Mouse (Mus musculus) heart, adult 18-20 months (tissue): ENCODE measurements at regions not wholly inside any gene's neighbourhood (a gene's known extent, or its start where the extent isn't known, plus 50 kb on each side); places are given as distances from the start of the nearest gene placed in this dataset.

Experiments
- DNase-seq, 2 experiments: peaks; one replicate each; pipeline ENCODE4 v3.0.0; 2021 to 2022; ENCODE audit warnings: mixed read lengths in 1 of 2

DNA sequence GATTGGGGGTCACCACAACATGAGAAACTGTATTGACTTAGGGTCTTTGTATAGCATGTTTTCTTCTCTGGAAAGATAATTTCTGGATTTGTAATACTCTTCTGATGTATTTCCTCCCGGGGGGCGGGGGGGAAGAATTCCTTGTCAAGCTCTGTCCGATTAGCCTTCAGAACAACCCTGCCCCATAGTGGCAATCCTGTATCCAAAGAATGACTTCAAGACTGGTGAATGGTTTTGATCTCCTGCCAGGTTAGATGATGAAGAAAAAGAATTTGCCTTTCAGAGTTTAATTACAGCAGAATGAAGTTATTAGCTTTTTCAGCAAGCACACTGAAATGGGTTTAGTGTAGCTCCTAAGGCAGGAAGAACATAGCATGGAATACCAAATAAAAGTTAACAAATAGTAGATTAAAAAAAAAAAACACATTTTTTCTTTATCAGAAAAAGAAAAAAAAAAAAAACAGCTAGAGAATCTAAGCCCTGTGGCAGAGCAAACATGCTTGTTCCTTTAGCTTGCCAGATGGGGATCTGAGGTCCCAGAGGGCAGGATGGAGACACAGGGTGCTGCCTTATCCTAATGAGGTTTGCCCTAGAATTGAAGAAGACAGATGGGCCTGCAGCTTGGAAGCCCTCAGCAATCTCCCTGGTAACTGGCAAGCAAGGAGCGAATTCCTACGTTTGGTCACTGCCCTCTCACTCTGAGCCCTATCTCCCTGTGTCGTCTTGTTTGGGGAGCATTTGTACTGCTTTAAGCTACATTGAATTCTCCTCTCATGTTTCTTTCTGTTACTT is 280.9 kb upstream of the Gm9972 start:
- no peak for DNase-seq

DNA sequence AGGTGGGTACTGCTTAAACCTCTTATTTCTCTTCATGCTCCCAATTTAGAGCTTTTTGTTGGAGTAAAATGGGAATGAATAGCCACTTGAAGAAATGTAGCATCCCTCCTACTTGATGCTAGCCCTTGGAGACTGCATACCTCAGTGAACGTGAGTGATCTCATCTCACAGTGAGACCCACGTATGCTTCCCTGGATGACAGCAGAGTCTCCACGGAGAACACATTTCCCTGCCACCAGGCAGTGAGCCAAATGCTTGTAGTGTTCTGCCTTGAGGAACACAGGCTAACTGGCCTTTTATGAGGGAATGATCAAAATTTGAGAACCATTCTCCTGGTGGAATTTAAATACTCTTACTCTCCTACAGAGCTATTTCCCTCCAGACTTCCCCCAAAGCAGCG is 280.1 kb upstream of the Gm9972 start:
- no peak for DNase-seq

DNA sequence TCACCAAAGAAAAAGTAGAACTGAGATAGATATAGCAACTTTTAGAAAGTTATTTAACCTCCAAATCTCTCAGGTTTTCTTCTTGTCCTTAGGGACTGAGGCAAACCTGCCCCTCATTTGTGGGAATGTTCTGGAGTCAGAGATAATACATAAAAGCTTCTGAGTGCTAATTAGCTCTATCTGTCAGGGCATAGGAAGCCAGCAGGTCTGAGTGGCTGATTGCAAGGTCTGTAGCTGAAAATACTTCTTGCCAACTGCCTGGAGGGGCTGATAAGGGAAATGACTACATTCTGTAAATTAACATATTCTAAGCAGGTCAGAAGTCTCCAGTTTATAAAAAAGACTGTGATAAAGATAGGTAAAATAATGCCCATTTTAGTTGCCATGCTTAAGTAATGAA is 270.3 kb upstream of the Gm9972 start:
- no peak for DNase-seq

DNA sequence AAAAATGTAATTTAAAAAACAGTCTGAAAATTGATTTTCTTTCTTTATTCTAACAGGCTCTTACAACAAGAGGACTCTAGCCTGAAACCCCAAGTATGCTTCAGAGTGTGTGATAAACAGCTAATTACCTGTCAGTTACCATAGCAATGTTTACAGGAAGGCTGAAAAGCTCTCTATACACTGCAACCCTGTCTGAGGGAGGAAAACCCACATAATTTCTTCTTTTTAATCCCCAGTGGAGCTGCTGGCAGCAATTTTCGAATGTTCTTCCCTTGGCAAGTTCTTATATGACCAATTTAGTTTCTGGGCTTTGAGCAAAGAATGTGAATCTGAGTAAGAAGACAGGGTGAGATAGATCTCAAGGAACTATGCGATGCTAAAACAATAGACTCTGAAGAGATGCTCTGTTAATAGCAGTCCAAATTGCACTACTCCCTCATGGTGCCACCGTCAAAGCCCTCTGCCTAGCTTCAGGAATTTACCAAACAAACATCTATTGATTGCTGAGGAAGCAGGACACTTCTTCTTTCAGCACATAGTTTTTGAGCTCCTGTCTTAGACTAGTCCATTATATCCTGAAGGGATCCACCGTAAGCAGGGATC is 260.4 kb upstream of the Gm9972 start:
- DNase-seq = no peak

DNA sequence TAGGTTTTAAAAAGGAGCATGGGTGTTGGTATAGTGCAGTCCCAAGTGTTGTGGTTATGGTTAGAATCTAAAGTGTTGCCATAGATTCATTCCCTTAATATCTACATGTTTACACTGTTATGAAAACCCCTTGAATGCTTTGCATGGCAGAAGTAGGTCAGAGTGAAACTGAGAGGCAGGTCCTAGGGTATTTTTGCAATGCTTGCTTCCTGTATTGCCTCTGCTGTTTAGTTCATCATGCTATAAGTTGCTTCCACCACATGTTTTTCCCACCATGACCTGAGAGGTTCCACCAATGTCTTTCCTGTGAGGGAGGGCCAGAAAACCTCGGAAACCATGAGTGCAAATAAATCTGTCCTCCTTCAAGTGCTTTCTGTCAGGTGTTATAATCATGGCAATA is 224.1 kb upstream of the Gm9972 start:
- no peak for DNase-seq

DNA sequence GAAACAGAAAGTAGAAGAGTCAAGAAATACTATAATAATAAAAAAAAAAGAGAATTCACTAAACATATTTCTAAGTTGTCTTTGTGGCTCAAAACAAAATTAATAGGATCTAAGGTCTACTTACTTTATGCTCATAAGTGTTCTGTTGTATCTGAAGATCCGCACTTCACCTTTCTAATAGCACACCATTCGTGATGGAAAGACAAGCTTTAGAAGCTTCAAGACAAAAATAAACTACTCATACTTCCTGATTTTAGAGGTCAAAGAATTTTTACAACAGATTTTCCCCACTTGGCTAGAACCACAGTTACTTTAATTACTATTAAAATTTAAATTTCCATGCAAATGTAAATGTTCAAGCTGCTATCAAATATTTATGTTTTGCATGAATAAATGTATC is 219.8 kb upstream of the Gm9972 start:
- no peak for DNase-seq

DNA sequence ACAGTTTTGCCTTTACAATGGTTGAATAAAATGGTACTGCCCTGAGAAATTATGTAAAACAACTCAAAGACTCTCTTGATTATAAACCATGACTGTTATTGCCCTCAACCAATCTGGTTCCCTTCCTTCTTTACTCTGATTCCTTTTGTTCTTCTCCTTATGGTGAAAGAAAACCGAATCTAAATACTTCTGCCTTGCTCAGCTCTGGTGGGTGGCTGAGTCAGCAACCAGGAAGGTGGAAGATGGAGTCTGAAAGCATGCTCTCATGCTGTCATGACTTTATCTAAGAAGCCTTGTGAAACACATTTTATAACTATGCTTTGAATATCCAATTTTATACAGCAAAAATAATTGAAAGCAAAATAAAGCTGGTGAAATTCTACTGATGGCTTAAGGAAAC is 212.7 kb upstream of the Gm9972 start:
- no peak for DNase-seq

DNA sequence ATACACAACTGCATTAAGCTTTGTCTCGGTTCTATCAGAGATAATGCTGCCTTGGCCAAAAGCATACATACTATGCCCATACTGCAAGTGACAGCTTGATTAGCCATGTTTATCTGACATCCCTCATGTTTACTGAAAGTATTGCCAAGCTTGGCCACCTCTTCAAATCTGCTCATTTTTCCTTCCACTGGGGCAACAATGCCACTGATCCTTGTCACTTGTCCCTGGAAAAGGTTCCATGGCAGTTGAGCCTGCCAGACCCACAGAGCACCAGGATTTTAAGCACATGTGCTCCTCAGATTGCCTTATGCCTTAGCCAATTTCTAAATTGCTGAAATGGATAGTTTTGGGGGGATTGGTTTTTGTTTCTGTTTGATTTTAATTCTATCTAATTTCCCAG is 189.8 kb upstream of the Gm9972 start:
- no peak for DNase-seq

DNA sequence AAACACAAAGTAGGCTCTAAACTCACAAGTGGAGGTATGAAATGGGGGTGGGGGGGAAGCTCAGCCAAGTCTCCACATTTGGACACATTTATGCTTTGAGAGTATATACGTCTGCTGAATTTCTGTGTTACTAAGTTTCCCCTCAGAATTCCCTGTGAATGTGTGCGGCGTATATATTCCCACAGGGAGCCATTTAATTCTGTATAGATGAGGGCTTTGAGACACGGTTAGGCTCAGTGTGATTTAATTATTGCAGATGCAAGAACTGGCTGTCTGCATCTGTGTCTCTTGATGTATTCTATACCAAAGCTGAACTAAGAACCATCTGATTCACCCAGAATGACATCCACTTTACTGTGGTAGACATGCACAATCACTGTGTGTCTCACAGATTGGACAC is 181.1 kb upstream of the Gm9972 start:
- DNase-seq = no peak

DNA sequence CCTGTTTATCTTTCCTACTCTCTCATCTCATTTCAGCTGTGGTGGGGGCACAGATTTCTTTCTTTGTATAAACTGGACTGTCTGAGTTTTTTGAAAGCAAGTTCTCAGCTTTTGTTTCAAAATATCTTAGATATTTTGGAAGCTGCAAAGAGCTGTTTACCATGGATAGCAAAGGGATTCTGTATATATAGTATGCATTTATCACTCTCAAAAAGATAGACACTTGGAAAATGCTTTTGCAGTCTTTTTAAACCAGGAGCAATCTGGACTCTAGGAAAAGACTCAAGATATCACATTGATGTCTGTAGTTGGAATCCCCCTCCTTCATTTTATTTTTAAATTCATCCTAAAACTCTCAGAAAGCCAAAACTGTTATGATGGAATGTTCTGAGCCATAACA is 177.9 kb upstream of the Gm9972 start:
- no peak for DNase-seq

DNA sequence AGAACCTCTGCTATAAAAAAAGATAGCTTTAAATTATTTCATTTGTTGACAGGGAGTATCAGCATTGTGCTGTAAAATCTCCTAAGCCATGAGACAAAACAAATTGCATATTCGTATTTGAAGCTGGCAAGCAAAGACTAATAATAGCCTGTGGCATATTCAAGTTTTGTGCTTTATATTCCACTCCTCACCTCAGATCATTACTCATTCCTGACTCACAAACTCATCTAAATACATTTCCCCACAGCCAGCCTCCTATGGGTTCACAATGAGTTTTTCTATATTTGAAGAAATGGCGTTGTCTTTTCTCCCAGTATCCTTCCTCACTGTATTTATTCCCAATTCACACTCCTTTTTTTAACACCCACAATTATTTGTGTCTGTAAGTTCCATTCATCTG is 161.5 kb upstream of the Gm9972 start:
- DNase-seq = no peak

DNA sequence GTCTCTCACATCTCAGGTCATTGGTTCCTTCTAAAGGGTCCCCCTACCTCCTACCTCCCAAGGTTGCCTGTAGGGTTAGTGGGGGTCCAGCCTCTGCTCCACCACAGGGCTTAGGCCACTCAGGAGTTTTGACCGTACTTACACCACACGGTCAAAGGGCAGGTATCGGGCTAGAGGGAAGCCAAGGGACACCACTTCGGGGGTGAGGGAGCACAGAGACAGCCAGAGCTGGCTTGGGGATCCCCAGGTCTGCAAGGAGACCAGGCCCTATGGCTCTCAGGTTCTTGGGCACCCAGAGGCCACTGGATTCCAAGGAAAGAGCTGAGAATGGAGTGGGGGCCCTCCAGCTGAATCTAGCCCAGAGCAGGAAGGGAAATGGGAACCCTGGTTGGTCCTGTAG is 135.5 kb upstream of the Gm9972 start:
- DNase-seq = no peak

DNA sequence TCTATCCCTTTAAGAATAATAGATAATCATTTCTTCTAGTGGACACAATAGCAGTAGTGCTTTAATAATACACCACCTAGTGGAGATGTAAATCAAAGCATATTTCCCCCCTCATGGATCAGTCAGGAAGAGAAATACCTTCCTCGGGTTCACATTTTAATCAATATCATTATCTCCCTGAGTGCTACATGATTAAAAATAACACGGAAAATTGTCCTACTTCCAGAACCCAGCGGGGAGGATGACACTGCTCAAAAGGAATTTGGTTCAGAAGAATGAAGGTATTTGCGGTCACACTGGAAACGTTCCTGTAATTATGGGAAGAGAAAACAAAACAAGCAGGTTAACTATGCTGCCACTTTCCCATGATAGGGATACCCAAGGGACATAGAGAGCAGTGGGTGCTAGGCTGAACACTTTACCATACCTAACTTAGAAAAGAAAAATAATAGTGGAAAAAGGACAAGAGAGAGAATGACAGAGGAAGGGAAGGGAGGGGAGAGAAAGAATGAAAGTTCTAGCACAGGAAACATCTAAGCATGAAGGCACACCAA is 132.0 kb upstream of the Gm9972 start:
- DNase-seq = no peak

DNA sequence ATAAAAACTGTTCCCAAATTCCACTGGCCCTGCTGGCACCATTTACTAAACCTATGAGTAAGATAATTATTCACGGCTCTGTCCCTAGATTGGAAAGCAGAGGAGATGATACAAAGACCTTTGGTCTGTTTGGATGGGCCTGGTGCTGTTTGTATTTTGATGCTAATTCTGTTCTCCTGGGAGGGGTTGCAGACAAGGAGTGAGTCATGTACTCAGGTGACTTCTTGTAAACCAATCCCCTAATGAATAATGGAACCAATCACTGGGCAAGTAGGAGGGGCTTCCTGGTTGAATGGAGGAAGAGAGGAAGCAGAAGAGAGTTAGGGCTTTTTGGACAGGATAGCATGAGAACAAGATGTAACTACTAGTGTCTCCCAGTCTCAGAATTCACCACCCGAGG is 130.0 kb upstream of the Gm9972 start:
- no peak for DNase-seq

DNA sequence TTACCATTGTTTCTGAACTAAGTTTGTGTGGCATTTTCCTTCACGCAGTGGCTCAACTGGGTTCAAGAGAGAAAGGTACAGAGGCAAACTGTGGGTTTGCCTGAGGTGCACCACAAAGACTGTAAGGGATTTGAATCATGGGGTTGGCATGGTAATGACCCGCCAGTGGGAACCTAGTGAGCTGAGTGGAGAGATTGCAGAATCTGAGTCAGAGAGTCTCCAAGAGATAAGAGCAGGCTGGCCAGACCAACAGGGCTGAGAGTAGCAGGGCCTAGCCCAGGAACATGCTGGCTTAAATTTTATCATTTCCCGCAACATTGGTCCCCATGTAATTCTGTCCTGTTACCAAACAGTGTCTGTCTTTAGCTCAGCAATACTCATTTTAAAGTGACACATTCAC is 129.5 kb upstream of the Gm9972 start:
- no peak for DNase-seq

DNA sequence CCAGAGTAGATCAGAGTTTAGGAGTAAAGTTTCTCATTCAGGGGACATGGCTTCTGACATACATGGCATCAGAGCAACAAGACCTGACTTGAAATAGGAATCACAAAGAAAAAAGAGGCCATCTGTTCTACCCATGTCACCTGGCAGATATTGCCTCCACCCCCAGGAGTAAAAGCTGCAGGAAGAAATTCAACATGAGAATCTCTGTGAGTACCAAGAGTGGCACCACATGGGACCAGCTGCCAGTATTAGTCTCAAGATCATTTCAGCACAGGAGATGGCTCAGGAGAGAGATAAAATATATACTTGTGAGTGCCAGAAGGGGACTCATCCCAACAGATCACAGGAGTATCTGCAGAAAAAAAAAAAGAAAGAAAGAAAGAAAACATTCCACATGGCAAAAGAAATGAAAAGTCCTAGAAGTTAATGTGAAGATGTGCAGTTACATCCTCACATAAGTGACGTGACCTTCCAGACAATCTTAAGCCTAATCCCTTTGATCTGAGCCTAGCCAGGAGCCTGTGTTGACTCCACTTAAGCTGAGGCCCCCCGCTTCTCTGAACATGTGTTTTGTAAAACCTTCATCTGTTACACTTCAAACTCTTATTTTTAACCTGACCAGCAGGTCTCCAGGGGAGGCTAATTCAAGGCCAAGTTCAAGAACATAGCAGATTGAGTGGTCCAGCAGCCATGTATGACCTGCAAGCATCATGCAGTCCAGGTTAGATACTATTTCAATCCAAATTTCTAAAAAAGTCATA is 118.9 kb upstream of the Gm9972 start:
- DNase-seq = no peak

DNA sequence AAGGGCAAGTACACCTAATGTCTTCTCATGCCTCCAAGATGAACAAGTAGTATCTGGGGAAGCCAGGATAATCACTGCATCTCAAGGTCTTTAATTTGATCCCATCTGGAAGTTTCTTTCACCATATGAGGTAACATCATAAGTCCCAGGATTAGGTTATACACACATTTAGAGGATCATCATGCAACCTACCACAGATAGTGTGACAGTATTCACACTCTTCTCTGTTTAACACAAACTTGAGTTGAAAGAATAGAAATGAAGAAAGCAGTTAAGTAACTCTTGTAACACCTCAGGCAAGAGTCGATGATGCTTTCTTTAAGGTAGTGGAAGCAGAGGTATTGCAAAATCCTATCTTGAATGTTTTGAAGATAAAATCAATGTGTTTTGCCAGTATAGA is 116.3 kb upstream of the Gm9972 start:
- no peak for DNase-seq

DNA sequence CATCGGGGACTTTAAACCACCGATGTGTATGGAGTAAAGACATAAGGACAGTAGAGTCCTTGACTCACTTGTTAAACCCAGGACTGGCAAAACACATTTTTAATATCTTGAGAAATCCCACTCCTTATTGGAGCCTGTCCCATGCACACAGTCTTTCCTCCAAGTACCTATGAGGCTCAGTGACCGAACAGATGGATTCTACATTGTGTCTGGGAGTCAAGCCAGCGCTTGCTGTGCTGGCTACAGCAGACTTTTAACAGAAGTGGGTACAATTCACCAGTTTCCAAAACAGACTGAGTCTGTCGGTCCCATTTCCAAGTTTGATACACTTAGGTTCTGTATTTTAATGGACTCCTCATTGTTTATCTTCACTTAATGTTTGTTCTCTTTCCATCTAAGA is 108.4 kb upstream of the Gm9972 start:
- no peak for DNase-seq

DNA sequence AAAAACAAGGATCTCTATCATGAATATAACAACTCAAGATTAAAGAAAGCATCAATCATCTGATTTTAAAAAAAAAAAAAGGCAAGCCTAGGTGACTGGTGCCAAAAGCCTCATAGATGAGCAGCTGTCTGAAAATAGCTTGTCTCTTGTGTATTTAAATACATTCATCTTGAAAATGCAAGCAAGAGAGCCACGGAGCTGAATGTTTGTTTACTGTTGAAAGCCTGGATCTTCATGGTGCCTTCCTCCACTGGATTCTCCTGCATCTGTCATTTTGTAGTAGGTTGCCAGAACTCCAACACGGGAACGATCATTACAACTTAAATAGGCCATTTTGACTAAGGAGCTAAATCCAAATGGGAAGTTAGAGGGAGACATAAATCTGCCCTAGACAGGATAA is 106.6 kb upstream of the Gm9972 start:
- DNase-seq = no peak

DNA sequence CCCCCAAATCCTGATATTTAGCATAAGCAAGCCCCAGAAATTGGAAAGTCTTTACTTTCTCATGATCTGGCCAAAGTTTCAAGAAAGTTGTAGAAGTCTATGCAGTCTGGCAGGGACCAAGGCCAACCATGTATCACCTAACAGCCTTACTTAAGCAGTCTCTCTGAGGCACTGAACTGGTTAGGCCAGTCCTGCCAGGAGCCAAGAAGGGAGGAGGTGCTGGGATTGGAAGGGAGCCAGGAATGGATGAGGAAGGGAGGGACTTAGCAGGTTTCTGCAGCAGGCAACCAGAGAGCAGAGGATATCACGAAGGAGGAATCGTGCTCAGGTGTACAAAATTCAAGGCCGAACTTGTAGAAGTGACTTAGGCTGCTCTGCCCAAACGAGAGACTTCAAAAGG is 96.3 kb upstream of the Gm9972 start:
- peak in 1 of 2 experiments; percentile 1 for DNase-seq

DNA sequence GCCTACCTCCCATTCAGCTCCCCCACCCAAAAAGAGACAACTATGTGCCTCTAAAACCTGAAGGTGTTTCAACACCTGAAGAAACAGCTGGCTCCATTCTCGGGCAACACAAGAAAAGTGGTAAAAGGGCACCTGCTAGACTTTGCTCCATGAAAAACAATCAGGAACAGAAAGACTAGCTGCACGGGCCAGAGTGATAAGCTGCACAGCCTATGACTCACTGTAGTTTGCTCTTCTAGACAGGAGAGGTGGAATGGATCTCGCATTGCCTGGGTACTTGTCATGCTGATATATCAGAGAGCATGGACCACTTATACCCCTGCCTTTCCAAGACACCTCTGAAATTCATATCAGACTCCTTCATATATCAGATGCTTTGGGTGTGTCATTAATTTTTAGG is 94.0 kb upstream of the Gm9972 start:
- DNase-seq = no peak

DNA sequence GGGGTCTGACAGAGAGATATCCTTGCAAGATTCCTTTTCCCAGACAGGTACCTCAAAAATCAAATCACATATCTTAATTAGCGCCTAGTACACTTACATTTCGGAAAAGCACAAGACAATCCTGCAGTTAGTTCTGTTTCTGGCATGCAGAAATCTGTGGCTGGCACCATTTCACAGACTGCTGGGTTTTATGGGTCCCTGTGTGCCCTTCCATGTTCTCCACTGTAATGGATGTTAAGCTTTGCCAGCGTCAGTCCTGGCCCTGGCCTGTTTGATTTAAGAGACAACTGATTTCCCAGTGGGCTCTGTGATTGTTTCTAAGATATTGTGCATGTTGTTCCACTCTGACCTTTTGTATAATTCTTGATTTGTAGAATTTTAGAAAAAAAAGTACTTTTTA is 93.3 kb upstream of the Gm9972 start:
- no peak for DNase-seq

DNA sequence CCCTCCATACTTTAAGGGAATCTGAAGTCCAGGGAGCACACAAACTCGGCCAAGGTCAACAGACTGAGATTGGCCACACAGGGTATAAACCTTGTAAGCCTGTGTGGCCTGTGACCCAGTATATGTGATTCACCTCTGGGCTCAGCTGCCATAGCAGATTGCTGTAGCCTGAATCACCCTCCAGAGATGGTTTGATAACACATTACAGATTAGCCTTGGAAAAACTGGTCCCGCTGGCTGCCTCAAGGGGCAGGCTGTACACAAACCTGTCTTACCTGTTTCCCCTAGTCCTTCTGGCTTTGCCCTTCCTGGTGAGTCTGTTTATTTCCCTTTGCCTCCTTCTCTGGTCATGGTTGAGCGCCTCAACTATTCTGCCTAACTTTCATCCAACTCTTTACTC is 91.0 kb upstream of the Gm9972 start:
- no peak for DNase-seq
